Mouse (Mus musculus) intestine, embryonic 15.5 days (tissue): Measurements from ENCODE around the gene Crisp4. TPM values are rescaled to one million over a fixed set of nuclear protein-coding genes. Genes with fewer than 3 reads are reported as not detected.

Experiments
- ATAC-seq: fragments of 200-750 bp; cut with Nextera tagmentation; 2 replicates; pipeline ENCODE4 v1.8.0; 2017; ENCODE audit warnings: moderate TSS enrichment, moderate library complexity
- H3K27ac ChIP-seq: fragments of 300-500 bp; sonication (generic); 2 replicates; pipeline ENCODE4 v1.5.1; 2015; ENCODE audit warnings: mild to moderate bottlenecking, inconsistent platforms
- H3K27me3 ChIP-seq: fragments of 300-500 bp; sonication (generic); replicated peaks from 2 replicates; pipeline ENCODE4 v1.6.1; 2015; ENCODE audit warnings: inconsistent platforms
- H3K36me3 ChIP-seq: fragments of 300-500 bp; sonication (generic); 2 replicates; pipeline ENCODE4 v1.6.1; 2015; ENCODE audit warnings: inconsistent platforms
- H3K4me1 ChIP-seq: fragments of 300-500 bp; sonication (generic); replicated peaks from 2 replicates; pipeline ENCODE4 v1.6.1; 2015; ENCODE audit warnings: inconsistent platforms
- H3K4me2 ChIP-seq: fragments of 300-500 bp; sonication (generic); replicated peaks from 2 replicates; pipeline ENCODE4 v1.6.1; 2015; ENCODE audit warnings: mild to moderate bottlenecking, inconsistent platforms
- H3K4me3 ChIP-seq: fragments of 300-500 bp; sonication (generic); replicated peaks from 2 replicates; pipeline ENCODE4 v1.5.1; 2015; ENCODE audit warnings: inconsistent platforms
- H3K9ac ChIP-seq: fragments of 300-500 bp; sonication (generic); 2 replicates; pipeline ENCODE4 v1.6.1; 2015; ENCODE audit warnings: inconsistent platforms
- H3K9me3 ChIP-seq: fragments of 300-500 bp; sonication (generic); 2 replicates; pipeline ENCODE4 v1.6.1; 2016; ENCODE audit warnings: inconsistent platforms
- WGBS: fragments of 180-500 bp; shearing (Covaris S2); methylation state at CpG from one replicate; pipeline ENCODE4 v1.1.7; 2015; 5-methylcytosine and 5-hydroxymethylcytosine counted together
- polyA plus RNA-seq: library from polyadenylated mRNA; unstranded; fragments of >200 nt; fragmentation: Nextera tagmentation; extraction: Ambion mirVana; gene quantifications from 2 replicates; pipeline ENCODE4 v1.2.1, GENCODE M21; 2015

Gene Crisp4
- polyA plus RNA-seq, 1 experiment from 2014 or later = not detected

GRCm38 (mm10) chr1:18105029-18105865, 40.5 kb downstream of the Crisp4 start:
- Histone ChIP-seq H3K27me3 (no peaks in the 10 kb centered on the region), H3K9ac (no peak overlapping the region)
- no peak for ATAC-seq

More at GRCm38 (mm10) chr1:18105029-18105865, 40.5 kb downstream of the Crisp4 start:
- H3K36me3 ChIP-seq = no peaks in the 10 kb centered on the region
- no peak overlapping the region for H3K27ac ChIP-seq
- no peaks in the 10 kb centered on the region for H3K4me1 ChIP-seq
- no peak overlapping the region for H3K4me3 ChIP-seq
- 95% methylated on average over 1 of the region's 1 CpGs for WGBS
- H3K9me3 ChIP-seq = no peaks in the 10 kb centered on the region
- H3K4me2 ChIP-seq = no peak overlapping the region

Other genes starting within 250 kb of the Crisp4 start
- gene Defb18, start 91.5 kb upstream of the Crisp4 start, polyA plus RNA-seq = not detected in 2 replicates
- not detected in 2 replicates for gene Defb41, start 119.2 kb upstream of the Crisp4 start, polyA plus RNA-seq